Mouse (Mus musculus): Measurements from ENCODE around the gene Ttc26. TPM values are rescaled to one million over a fixed set of nuclear protein-coding genes. Genes with fewer than 3 reads are reported as not detected.

Gene Ttc26
- not detected in 2 replicates for polyA plus RNA-seq (2012; ENCODE audit: insufficient read depth, insufficient read length, low replicate concordance, missing spikeins)

- H3K27ac ChIP-seq (ENCODE audit: insufficient read depth, low read depth, low read length) = peak within 1 kb of the TSS; percentile 47; the same call in 1 of the 2 replicates
- WGBS = 0% methylated on average over 26 of the region's 26 CpGs
Observed at GRCm38 (mm10) chr6:38381129-38381771, at the start of gene Ttc26. Gene Ttc26 (plus strand): TSS chr6:38381469.

DNA sequence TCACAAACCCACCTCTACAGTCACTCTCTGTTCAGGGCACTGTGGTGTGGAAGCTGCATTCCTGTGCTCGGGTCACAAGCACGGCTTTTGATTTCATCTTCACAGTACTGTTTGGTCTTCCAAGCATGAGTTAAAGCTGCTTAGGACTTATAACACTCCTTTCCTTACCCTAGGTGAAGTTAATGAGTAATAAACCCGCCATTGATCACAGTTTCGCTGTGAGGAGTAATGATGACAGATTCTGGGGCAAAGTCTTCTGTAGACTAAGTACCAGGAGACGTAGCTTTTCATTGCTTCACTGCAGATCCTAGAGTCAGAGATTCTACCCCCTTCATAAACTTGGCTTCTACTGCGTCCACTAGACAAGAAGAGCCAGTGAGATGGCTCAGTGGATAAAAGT is 46.0 kb upstream of the Ttc26 start:
- TF ChIP-seq CTCF (IDR thresholded peaks at IDR 0.05; ENCODE audit: insufficient read depth, low read depth, low read length) (no peak), POLR2A (IDR thresholded peaks at IDR 0.05; ENCODE audit: insufficient read depth, low read depth, low read length) (no peak)
- Histone ChIP-seq H3K27ac (ENCODE audit: insufficient read depth, low read depth, low read length) (no peak overlapping the region), H3K4me3 (ENCODE audit: insufficient read depth, low read depth, low read length) (no peak overlapping the region), H3K4me1 (ENCODE audit: control insufficient read depth, insufficient read depth, low read length) (no peaks in the 10 kb centered on the region)
- 91% methylated on average over 6 of the region's 6 CpGs for whole genome bisulfite sequencing

More at GRCm38 (mm10) chr6:38381129-38381771, at the start of gene Ttc26:
- peak within 1 kb of the TSS; percentile 65 for H3K4me3 ChIP-seq (ENCODE audit: insufficient read depth, low read depth, low read length)
- H3K4me1 ChIP-seq (ENCODE audit: control insufficient read depth, insufficient read depth, low read length) = no peaks in the 10 kb centered on the region
- no peak for TF ChIP-seq CTCF (IDR thresholded peaks at IDR 0.05; ENCODE audit: insufficient read depth, low read depth, low read length)
- TF ChIP-seq POLR2A (IDR thresholded peaks at IDR 0.05; ENCODE audit: insufficient read depth, low read depth, low read length) = peak; percentile 45; the same call in 1 of the 2 replicates

DNA sequence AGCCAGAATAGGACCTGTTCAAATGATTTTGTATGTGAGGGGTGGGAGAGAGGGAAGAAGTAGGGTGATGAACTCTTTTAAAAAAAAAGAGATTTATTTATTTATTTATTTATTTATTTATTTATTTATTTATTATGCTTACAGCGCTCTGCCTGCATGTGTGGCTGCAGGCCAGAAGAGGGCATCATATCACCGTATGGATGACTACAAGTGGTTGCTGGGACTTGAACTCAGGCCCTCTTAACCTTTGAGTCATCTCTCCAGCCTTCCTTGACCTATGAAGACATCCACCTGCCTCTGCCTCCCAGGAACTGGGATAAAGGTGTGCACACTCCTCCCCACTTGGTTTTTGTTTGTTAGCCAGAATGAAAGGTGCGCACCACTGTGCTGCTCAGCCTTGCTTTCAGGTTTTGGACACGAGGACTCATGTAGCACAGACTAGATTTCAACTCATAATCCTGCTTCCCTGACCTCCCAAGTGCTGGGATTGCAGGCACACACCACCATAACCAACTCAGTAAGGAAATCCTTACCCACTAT is 44.0 kb upstream of the Ttc26 start:
- no peaks in the 10 kb centered on the region for H3K4me1 ChIP-seq (ENCODE audit: control insufficient read depth, insufficient read depth, low read length)
- WGBS = 92% methylated on average over 4 of the region's 4 CpGs
- H3K27ac ChIP-seq (ENCODE audit: insufficient read depth, low read depth, low read length) = no peak overlapping the region
- TF ChIP-seq CTCF (IDR thresholded peaks at IDR 0.05; ENCODE audit: insufficient read depth, low read depth, low read length) (no peak), POLR2A (IDR thresholded peaks at IDR 0.05; ENCODE audit: insufficient read depth, low read depth, low read length) (no peak)
- H3K4me3 ChIP-seq (ENCODE audit: insufficient read depth, low read depth, low read length) = no peak overlapping the region

DNA sequence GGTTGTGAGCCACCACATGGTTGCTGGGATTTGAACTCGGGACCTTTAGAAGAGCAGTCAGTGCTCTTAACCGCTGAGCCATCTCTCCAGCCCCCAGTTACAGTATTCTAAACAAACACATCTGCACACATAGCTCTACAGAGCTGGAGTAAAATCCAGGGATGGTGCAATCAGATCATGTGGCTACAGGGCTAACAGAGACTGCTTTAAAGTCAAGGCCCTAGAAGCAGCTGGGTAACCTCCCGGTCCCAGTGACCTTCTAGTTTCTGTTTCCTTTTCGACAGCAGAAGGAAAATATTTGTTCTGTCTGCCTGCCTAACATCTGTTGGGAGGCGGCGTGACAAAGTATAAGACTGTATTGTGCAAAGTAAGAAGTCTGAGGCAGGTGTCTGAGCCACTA is 43.3 kb upstream of the Ttc26 start:
- Histone ChIP-seq H3K4me1 (ENCODE audit: control insufficient read depth, insufficient read depth, low read length) (no peaks in the 10 kb centered on the region), H3K27ac (ENCODE audit: insufficient read depth, low read depth, low read length) (no peak overlapping the region), H3K4me3 (ENCODE audit: insufficient read depth, low read depth, low read length) (no peak overlapping the region)
- 82% methylated on average over 6 of the region's 6 CpGs for WGBS
- no peak for TF ChIP-seq POLR2A (IDR thresholded peaks at IDR 0.05; ENCODE audit: insufficient read depth, low read depth, low read length)
- no peak for TF ChIP-seq CTCF (IDR thresholded peaks at IDR 0.05; ENCODE audit: insufficient read depth, low read depth, low read length)

GRCm38 (mm10) chr6:38339078-38339477 is 42.2 kb upstream of the Ttc26 start:
- no peak for TF ChIP-seq POLR2A (IDR thresholded peaks at IDR 0.05; ENCODE audit: insufficient read depth, low read depth, low read length)
- no peak for TF ChIP-seq CTCF (IDR thresholded peaks at IDR 0.05; ENCODE audit: insufficient read depth, low read depth, low read length)
- WGBS = 65% methylated on average over 2 of the region's 2 CpGs
- no peaks in the 10 kb centered on the region for H3K4me1 ChIP-seq (ENCODE audit: control insufficient read depth, insufficient read depth, low read length)

GRCm38 (mm10) chr6:38341751-38342665 is 39.3 kb upstream of the Ttc26 start:
- Histone ChIP-seq H3K4me3 (ENCODE audit: insufficient read depth, low read depth, low read length) (no peak overlapping the region), H3K27ac (ENCODE audit: insufficient read depth, low read depth, low read length) (no peak overlapping the region), H3K4me1 (ENCODE audit: control insufficient read depth, insufficient read depth, low read length) (no peaks in the 10 kb centered on the region)
- 81% methylated on average over 11 of the region's 11 CpGs for WGBS
- no peak for TF ChIP-seq CTCF (IDR thresholded peaks at IDR 0.05; ENCODE audit: insufficient read depth, low read depth, low read length)
- TF ChIP-seq POLR2A (IDR thresholded peaks at IDR 0.05; ENCODE audit: insufficient read depth, low read depth, low read length) = no peak

More at GRCm38 (mm10) chr6:38339078-38339477, 42.2 kb upstream of the Ttc26 start:
- Histone ChIP-seq H3K27ac (ENCODE audit: insufficient read depth, low read depth, low read length) (no peak overlapping the region), H3K4me3 (ENCODE audit: insufficient read depth, low read depth, low read length) (no peak overlapping the region)

DNA sequence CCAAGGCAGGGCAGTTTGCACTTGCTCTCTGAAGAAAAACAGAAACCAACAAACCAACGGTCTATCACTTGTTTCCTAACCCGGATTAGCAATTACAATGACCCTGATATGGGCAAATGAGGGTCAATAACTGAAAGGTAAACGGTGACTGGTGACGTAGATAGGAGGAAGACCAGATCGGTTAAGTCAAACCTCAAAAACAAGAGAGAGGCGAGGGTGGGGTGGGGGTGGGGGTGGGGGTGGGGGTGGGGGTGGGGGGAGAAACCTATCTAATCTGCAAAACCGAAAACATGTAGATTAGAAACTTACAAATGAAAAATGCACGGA is 38.6 kb upstream of the Ttc26 start:
- WGBS = 81% methylated on average over 8 of the region's 8 CpGs
- Histone ChIP-seq H3K4me1 (ENCODE audit: control insufficient read depth, insufficient read depth, low read length) (no peaks in the 10 kb centered on the region), H3K4me3 (ENCODE audit: insufficient read depth, low read depth, low read length) (no peak overlapping the region), H3K27ac (ENCODE audit: insufficient read depth, low read depth, low read length) (no peak overlapping the region)
- TF ChIP-seq CTCF (IDR thresholded peaks at IDR 0.05; ENCODE audit: insufficient read depth, low read depth, low read length) = no peak
- TF ChIP-seq POLR2A (IDR thresholded peaks at IDR 0.05; ENCODE audit: insufficient read depth, low read depth, low read length) = no peak

DNA sequence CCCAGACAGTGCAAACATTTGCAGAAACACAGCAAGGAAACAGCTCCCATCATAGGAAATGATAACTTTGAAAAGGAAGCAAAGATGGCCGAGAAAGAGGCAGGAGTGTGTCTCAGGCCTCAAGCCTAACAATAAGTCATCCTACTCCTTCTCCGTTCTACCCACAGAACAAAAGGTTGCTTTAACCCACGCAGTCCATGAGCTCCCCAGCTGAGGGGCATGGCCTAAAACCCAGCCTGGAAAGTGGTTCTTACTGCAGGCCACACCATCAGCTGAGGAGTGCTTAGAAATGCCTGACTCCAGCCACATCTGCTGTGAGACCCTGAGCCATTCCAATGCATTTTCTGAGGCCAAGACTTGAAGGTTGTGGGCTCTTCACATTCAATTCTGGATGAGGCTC is 37.7 kb upstream of the Ttc26 start:
- Histone ChIP-seq H3K27ac (ENCODE audit: insufficient read depth, low read depth, low read length) (no peak overlapping the region), H3K4me1 (ENCODE audit: control insufficient read depth, insufficient read depth, low read length) (no peaks in the 10 kb centered on the region), H3K4me3 (ENCODE audit: insufficient read depth, low read depth, low read length) (no peak overlapping the region)
- WGBS = 60% methylated on average over 3 of the region's 3 CpGs
- TF ChIP-seq POLR2A (IDR thresholded peaks at IDR 0.05; ENCODE audit: insufficient read depth, low read depth, low read length) (no peak), CTCF (IDR thresholded peaks at IDR 0.05; ENCODE audit: insufficient read depth, low read depth, low read length) (no peak)

Data from olfactory bulb, adult 2 months (tissue).